Mouse (Mus musculus) adrenal gland, postnatal 36 days (tissue): ENCODE measurements around the gene B3gat2. TPM values are rescaled to one million over a fixed set of nuclear protein-coding genes. Genes with fewer than 3 reads are reported as not detected.

Source experiments
- DNase-seq, 2 experiments: peaks; one replicate each; pipeline ENCODE4 v3.0.0; 2021; ENCODE audit warnings: mixed read lengths in 1 of 2
- total RNA-seq, 2 experiments: library from RNA; stranded (reverse); gene quantifications; 2 replicates each; pipeline ENCODE4 v1.2.3; 2021

The B3gat2 gene
- total RNA-seq, 2 experiments from 2014 or later = not detected

GRCm38 (mm10) chr1:23834819-23835218 is 73.3 kb downstream of the B3gat2 start:
- DNase-seq = no peak

GRCm38 (mm10) chr1:23836630-23837029 is 75.1 kb downstream of the B3gat2 start:
- no peak for DNase-seq

- no peak for DNase-seq
Measured at GRCm38 (mm10) chr1:23840924-23841323, 79.4 kb downstream of the B3gat2 start.

- DNase-seq = no peak
Measured at GRCm38 (mm10) chr1:23842629-23843028, 81.1 kb downstream of the B3gat2 start.

- DNase-seq = no peak
Measured at GRCm38 (mm10) chr1:23843790-23844189, 82.2 kb downstream of the B3gat2 start.

- DNase-seq = no peak
Measured at GRCm38 (mm10) chr1:23845007-23845406, 83.5 kb downstream of the B3gat2 start.

- DNase-seq = no peak
Measured at GRCm38 (mm10) chr1:23846044-23846680, 84.6 kb downstream of the B3gat2 start.

- DNase-seq = no peak
Measured at GRCm38 (mm10) chr1:23855623-23856022, 94.1 kb downstream of the B3gat2 start.

- no peak for DNase-seq
Measured at GRCm38 (mm10) chr1:23860944-23861343, 99.4 kb downstream of the B3gat2 start.

- DNase-seq = no peak
Measured at GRCm38 (mm10) chr1:23865566-23865965, 104.0 kb downstream of the B3gat2 start.

GRCm38 (mm10) chr1:23867350-23867862 is 105.9 kb downstream of the B3gat2 start:
- DNase-seq = no peak

GRCm38 (mm10) chr1:23872194-23872593 is 110.6 kb downstream of the B3gat2 start:
- no peak for DNase-seq

GRCm38 (mm10) chr1:23882681-23883080 is 121.1 kb downstream of the B3gat2 start:
- no peak for DNase-seq

GRCm38 (mm10) chr1:23884087-23884668 is 122.6 kb downstream of the B3gat2 start:
- DNase-seq = no peak

GRCm38 (mm10) chr1:23884914-23885313 is 123.4 kb downstream of the B3gat2 start:
- no peak for DNase-seq

- DNase-seq = no peak
Measured at GRCm38 (mm10) chr1:23892072-23892471, 130.5 kb downstream of the B3gat2 start.

Other genes with a start within 250 kb of the B3gat2 start
- 10 to 100 TPM; 60.6 to 74.5 TPM for gene Smap1, start 160.6 kb downstream of the B3gat2 start, total RNA-seq
- gene Sdhaf4, start 243.9 kb downstream of the B3gat2 start, total RNA-seq = 10 to 100 TPM; 52.7 to 74.2 TPM